Mouse (Mus musculus): ENCODE measurements around the gene Slc26a6. TPM values are rescaled to one million over a fixed set of nuclear protein-coding genes. Genes with fewer than 3 reads are reported as not detected.

The Slc26a6 gene
- polyA plus RNA-seq, 1 experiment from 2014 or later = 19.0 TPM

DNA sequence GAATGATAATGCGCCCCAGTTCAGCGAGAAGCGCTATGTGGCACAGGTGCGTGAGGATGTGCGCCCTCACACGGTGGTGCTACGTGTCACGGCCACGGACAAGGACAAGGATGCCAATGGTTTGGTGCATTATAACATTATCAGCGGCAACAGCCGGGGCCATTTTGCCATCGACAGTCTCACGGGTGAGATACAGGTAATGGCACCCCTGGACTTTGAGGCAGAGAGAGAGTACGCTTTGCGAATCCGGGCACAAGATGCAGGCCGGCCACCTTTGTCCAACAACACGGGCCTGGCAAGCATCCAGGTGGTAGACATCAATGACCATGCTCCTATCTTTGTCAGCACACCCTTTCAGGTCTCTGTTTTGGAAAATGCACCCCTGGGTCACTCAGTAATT is 25.2 kb upstream of the Slc26a6 start:
- 75% methylated on average over 18 of the region's 18 CpGs for WGBS
- peaks cover 36% of the 10 kb centered on the region for H3K36me3 ChIP-seq (ENCODE audit: control insufficient read depth, insufficient read depth, low read length)
- H3K4me3 ChIP-seq (ENCODE audit: low read depth, low read length) = peak overlapping the region; percentile 77; the same call in 1 of the 2 replicates
- peak overlapping the region; percentile 94 for H3K4me2 ChIP-seq (ENCODE audit: low read length)
- no peaks in the 10 kb centered on the region for H3K9me3 ChIP-seq (replicated peaks; ENCODE audit: control insufficient read depth, low read length, poor library complexity, severe bottlenecking)
- H3K4me1 ChIP-seq (ENCODE audit: control insufficient read depth, insufficient read depth, low read length) = peaks cover 48% of the 10 kb centered on the region
- H3K27ac ChIP-seq (ENCODE audit: low read length) = no peak overlapping the region
- peak overlapping the region; percentile 93 for H3K9ac ChIP-seq (ENCODE audit: low read depth, low read length)
- ATAC-seq = no peak
- H3K27me3 ChIP-seq (ENCODE audit: control insufficient read depth, insufficient read depth, low read depth, low read length) = no peaks in the 10 kb centered on the region; the same call in 1 of the 2 replicates

DNA sequence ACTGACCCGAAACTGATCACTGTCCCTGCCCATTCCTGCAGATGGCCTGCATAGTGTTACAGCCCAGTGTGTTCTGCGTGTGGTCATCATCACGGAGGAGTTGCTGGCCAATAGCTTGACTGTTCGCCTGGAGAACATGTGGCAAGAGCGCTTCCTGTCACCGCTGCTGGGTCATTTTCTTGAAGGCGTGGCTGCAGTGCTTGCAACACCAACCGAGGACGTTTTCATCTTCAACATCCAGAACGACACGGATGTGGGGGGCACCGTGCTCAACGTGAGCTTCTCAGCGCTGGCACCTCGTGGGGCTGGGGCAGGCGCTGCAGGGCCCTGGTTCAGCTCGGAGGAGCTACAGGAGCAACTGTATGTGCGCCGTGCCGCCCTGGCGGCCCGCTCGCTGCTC is 21.4 kb upstream of the Slc26a6 start:
- Histone ChIP-seq H3K9me3 (replicated peaks; ENCODE audit: control insufficient read depth, low read length, poor library complexity, severe bottlenecking) (no peaks in the 10 kb centered on the region), H3K4me3 (ENCODE audit: low read depth, low read length) (peak overlapping the region; percentile 24), H3K4me2 (ENCODE audit: low read length) (peak overlapping the region; percentile 51), H3K36me3 (ENCODE audit: control insufficient read depth, insufficient read depth, low read length) (peaks cover 67% of the 10 kb centered on the region), H3K27me3 (ENCODE audit: control insufficient read depth, insufficient read depth, low read depth, low read length) (no peaks in the 10 kb centered on the region; the same call in 1 of the 2 replicates), H3K27ac (ENCODE audit: low read length) (no peak overlapping the region), H3K4me1 (ENCODE audit: control insufficient read depth, insufficient read depth, low read length) (peaks cover 45% of the 10 kb centered on the region), H3K9ac (ENCODE audit: low read depth, low read length) (no peak overlapping the region)
- no peak for ATAC-seq
- WGBS = 10% methylated on average over 23 of the region's 23 CpGs

GRCm38 (mm10) chr9:108832390-108833108 is 20.5 kb upstream of the Slc26a6 start:
- H3K9ac ChIP-seq (ENCODE audit: low read depth, low read length) = 0 out of 2 replicates have a peak overlapping the region, but pooled peaks have one; percentile 3

GRCm38 (mm10) chr9:108842989-108843388 is 10.1 kb upstream of the Slc26a6 start:
- Histone ChIP-seq H3K4me3 (ENCODE audit: low read depth, low read length) (no peak overlapping the region), H3K27ac (ENCODE audit: low read length) (no peak overlapping the region), H3K27me3 (ENCODE audit: control insufficient read depth, insufficient read depth, low read depth, low read length) (no peaks in the 10 kb centered on the region), H3K36me3 (ENCODE audit: control insufficient read depth, insufficient read depth, low read length) (peaks cover 72% of the 10 kb centered on the region), H3K4me2 (ENCODE audit: low read length) (no peak overlapping the region), H3K9ac (ENCODE audit: low read depth, low read length) (no peak overlapping the region), H3K4me1 (ENCODE audit: control insufficient read depth, insufficient read depth, low read length) (no peaks in the 10 kb centered on the region), H3K9me3 (replicated peaks; ENCODE audit: control insufficient read depth, low read length, poor library complexity, severe bottlenecking) (no peaks in the 10 kb centered on the region)
- 15% methylated on average over 14 of the region's 14 CpGs for WGBS
- no peak for ATAC-seq

More at GRCm38 (mm10) chr9:108832390-108833108, 20.5 kb upstream of the Slc26a6 start:
- no peak overlapping the region for H3K27ac ChIP-seq (ENCODE audit: low read length)
- no peaks in the 10 kb centered on the region; the same call in 1 of the 2 replicates for H3K27me3 ChIP-seq (ENCODE audit: control insufficient read depth, insufficient read depth, low read depth, low read length)
- H3K36me3 ChIP-seq (ENCODE audit: control insufficient read depth, insufficient read depth, low read length) = peaks cover 76% of the 10 kb centered on the region
- H3K4me3 ChIP-seq (ENCODE audit: low read depth, low read length) = peak overlapping the region; percentile 24
- WGBS = 7% methylated on average over 39 of the region's 46 CpGs
- H3K4me2 ChIP-seq (ENCODE audit: low read length) = peak overlapping the region; percentile 51
- H3K4me1 ChIP-seq (ENCODE audit: control insufficient read depth, insufficient read depth, low read length) = peaks cover 39% of the 10 kb centered on the region
- no peaks in the 10 kb centered on the region for H3K9me3 ChIP-seq (replicated peaks; ENCODE audit: control insufficient read depth, low read length, poor library complexity, severe bottlenecking)
- peak; percentile 76 for ATAC-seq

DNA sequence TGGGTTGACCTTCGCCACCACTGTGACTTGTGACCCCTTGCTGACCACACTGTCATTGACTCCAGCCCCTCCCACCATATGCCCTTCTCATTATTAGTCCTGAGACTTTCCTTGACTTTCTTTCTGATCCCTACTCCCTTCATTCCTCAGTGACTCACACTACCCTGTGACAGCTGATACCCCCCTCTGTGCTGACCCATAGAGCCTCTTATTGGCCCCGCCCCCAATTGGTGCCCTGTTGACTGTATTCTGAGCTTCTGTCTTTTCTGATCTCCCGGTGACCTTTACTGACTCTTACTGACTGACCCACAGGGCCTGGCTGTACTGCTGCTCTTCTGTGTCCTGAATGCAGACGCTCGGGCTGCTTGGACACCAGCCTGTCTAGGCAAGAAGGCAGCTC is 7.7 kb upstream of the Slc26a6 start:
- no peak for ATAC-seq
- H3K36me3 ChIP-seq (ENCODE audit: control insufficient read depth, insufficient read depth, low read length) = peaks cover 67% of the 10 kb centered on the region

GRCm38 (mm10) chr9:108847374-108847773 is 5.7 kb upstream of the Slc26a6 start:
- H3K36me3 ChIP-seq (ENCODE audit: control insufficient read depth, insufficient read depth, low read length) = peaks cover 58% of the 10 kb centered on the region
- no peak for ATAC-seq
- H3K9ac ChIP-seq (ENCODE audit: low read depth, low read length) = no peak overlapping the region
- no peaks in the 10 kb centered on the region for H3K9me3 ChIP-seq (replicated peaks; ENCODE audit: control insufficient read depth, low read length, poor library complexity, severe bottlenecking)
- H3K4me2 ChIP-seq (ENCODE audit: low read length) = no peak overlapping the region
- no peak overlapping the region for H3K4me3 ChIP-seq (ENCODE audit: low read depth, low read length)
- H3K4me1 ChIP-seq (ENCODE audit: control insufficient read depth, insufficient read depth, low read length) = no peaks in the 10 kb centered on the region
- H3K27me3 ChIP-seq (ENCODE audit: control insufficient read depth, insufficient read depth, low read depth, low read length) = no peaks in the 10 kb centered on the region
- 88% methylated on average over 4 of the region's 4 CpGs for WGBS
- no peak overlapping the region for H3K27ac ChIP-seq (ENCODE audit: low read length)

More for the DNA sequence above, 7.7 kb upstream of the Slc26a6 start:
- Histone ChIP-seq H3K4me3 (ENCODE audit: low read depth, low read length) (no peak overlapping the region), H3K9ac (ENCODE audit: low read depth, low read length) (no peak overlapping the region), H3K27ac (ENCODE audit: low read length) (no peak overlapping the region), H3K9me3 (replicated peaks; ENCODE audit: control insufficient read depth, low read length, poor library complexity, severe bottlenecking) (no peaks in the 10 kb centered on the region), H3K27me3 (ENCODE audit: control insufficient read depth, insufficient read depth, low read depth, low read length) (no peaks in the 10 kb centered on the region), H3K4me2 (ENCODE audit: low read length) (no peak overlapping the region), H3K4me1 (ENCODE audit: control insufficient read depth, insufficient read depth, low read length) (no peaks in the 10 kb centered on the region)
- WGBS = 85% methylated on average over 5 of the region's 5 CpGs

GRCm38 (mm10) chr9:108848419-108848818 is 4.7 kb upstream of the Slc26a6 start:
- 87% methylated on average over 17 of the region's 17 CpGs for WGBS
- Histone ChIP-seq H3K27me3 (ENCODE audit: control insufficient read depth, insufficient read depth, low read depth, low read length) (no peaks in the 10 kb centered on the region), H3K4me3 (ENCODE audit: low read depth, low read length) (no peak overlapping the region), H3K9me3 (replicated peaks; ENCODE audit: control insufficient read depth, low read length, poor library complexity, severe bottlenecking) (no peaks in the 10 kb centered on the region), H3K36me3 (ENCODE audit: control insufficient read depth, insufficient read depth, low read length) (peaks cover 52% of the 10 kb centered on the region), H3K4me2 (ENCODE audit: low read length) (no peak overlapping the region), H3K9ac (ENCODE audit: low read depth, low read length) (no peak overlapping the region), H3K27ac (ENCODE audit: low read length) (no peak overlapping the region), H3K4me1 (ENCODE audit: control insufficient read depth, insufficient read depth, low read length) (peaks cover 2% of the 10 kb centered on the region; the same call in 1 of the 2 replicates)
- ATAC-seq = no peak

DNA sequence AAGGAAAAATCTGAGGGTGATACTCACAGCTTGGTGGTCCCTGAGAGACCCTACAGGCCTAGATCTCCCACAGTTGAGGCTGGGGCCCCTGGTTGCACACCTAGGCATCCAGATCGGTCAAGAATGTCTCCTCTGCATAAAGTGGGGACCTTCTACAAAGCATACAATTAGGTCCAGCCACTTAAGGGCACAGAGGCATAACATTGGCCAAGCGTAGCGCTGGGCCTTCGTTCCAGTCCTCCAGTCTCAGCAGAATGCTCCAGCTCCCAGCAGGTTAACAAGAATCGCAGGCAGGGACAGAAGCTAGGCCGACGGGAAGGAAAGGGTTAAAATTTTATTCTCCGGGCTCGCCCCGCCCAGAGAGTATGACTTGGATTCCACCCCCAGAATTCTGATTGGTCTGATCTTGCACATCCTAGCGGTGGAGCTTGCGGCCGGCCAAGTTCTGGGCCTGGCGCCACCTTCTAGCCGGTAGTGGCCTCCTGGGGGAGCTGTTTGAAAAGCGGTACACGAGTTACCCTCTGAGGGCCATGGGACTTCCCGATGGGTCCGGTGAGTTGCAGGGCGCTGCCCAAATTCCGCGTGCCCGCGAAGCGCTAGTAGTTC is 655 bp downstream of the Slc26a6 start:
- H3K4me3 ChIP-seq (ENCODE audit: low read depth, low read length) = peak overlapping the region; percentile 71
- 2% methylated on average over 25 of the region's 25 CpGs for WGBS
- H3K4me2 ChIP-seq (ENCODE audit: low read length) = peak overlapping the region; percentile 84
- peaks cover 13% of the 10 kb centered on the region for H3K36me3 ChIP-seq (ENCODE audit: control insufficient read depth, insufficient read depth, low read length)
- no peaks in the 10 kb centered on the region for H3K9me3 ChIP-seq (replicated peaks; ENCODE audit: control insufficient read depth, low read length, poor library complexity, severe bottlenecking)
- H3K4me1 ChIP-seq (ENCODE audit: control insufficient read depth, insufficient read depth, low read length) = peaks cover 10% of the 10 kb centered on the region; the same call in 1 of the 2 replicates
- ATAC-seq = peak; percentile 89
- H3K9ac ChIP-seq (ENCODE audit: low read depth, low read length) = peak overlapping the region; percentile 67
- H3K27ac ChIP-seq (ENCODE audit: low read length) = peak overlapping the region; percentile 78
- no peaks in the 10 kb centered on the region for H3K27me3 ChIP-seq (ENCODE audit: control insufficient read depth, insufficient read depth, low read depth, low read length)

GRCm38 (mm10) chr9:108854241-108854696 is 1.2 kb downstream of the Slc26a6 start:
- peak overlapping the region; percentile 78 for H3K27ac ChIP-seq (ENCODE audit: low read length)
- under 1% methylated on average over 28 of the region's 28 CpGs for WGBS
- H3K9me3 ChIP-seq (replicated peaks; ENCODE audit: control insufficient read depth, low read length, poor library complexity, severe bottlenecking) = no peaks in the 10 kb centered on the region
- peaks cover 8% of the 10 kb centered on the region for H3K36me3 ChIP-seq (ENCODE audit: control insufficient read depth, insufficient read depth, low read length)
- H3K27me3 ChIP-seq (ENCODE audit: control insufficient read depth, insufficient read depth, low read depth, low read length) = no peaks in the 10 kb centered on the region
- H3K4me3 ChIP-seq (ENCODE audit: low read depth, low read length) = peak overlapping the region; percentile 71
- peak overlapping the region; percentile 84 for H3K4me2 ChIP-seq (ENCODE audit: low read length)
- peak; percentile 87 for ATAC-seq
- H3K9ac ChIP-seq (ENCODE audit: low read depth, low read length) = peak overlapping the region; percentile 67
- H3K4me1 ChIP-seq (ENCODE audit: control insufficient read depth, insufficient read depth, low read length) = peaks cover 10% of the 10 kb centered on the region; the same call in 1 of the 2 replicates
